Mouse (Mus musculus): Measurements from ENCODE around the gene Sp2.

DNA sequence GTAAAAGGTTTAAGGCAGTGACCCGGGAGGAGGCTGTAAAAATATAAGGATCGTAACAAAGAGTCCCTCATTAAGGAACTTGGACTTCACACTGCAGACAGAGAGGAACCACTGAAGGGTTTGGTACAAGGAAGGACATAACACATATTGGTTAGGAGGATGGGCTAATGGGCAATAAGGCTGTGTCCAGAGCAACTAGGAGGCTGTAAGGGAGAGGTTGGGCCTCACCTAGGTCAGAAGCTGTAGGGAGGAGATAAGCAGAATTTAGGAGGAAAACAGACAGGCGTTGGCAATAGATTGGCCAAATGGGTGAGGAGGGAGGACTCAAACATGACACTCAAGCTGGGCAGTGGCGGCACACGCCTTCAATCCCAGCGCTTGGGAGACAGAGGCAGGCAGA, 65.3 kb downstream of the Sp2 start:
- no peak for TF ChIP-seq CTCF (IDR thresholded peaks at IDR 0.05; ENCODE audit: control insufficient read depth, insufficient read depth, insufficient read length)
- no peak for TF ChIP-seq MAX (IDR thresholded peaks at IDR 0.05)
- no peak for TF ChIP-seq MYOG (IDR thresholded peaks at IDR 0.05; ENCODE audit: control insufficient read depth, extremely low read depth, insufficient read length)
- TF ChIP-seq USF1 (IDR thresholded peaks at IDR 0.05; ENCODE audit: low read depth) = no peak
- TF ChIP-seq CEBPB (IDR thresholded peaks at IDR 0.05; ENCODE audit: low read depth) = no peak
- no peak for TF ChIP-seq MYOD1 (IDR thresholded peaks at IDR 0.05; ENCODE audit: control insufficient read depth, insufficient read length, low read depth)
- TF ChIP-seq FOSL1 (IDR thresholded peaks at IDR 0.05; ENCODE audit: insufficient read depth, low read length, poor library complexity, severe bottlenecking) = no peak

Data from C2C12 (cell line).